Mouse (Mus musculus) midbrain, embryonic 16.5 days (tissue): ENCODE data around the gene Xkr8. TPM values are rescaled to one million over a fixed set of nuclear protein-coding genes. Genes with fewer than 3 reads are reported as not detected.
"Not testable (repeated sequence)": the region's sequence is repeated elsewhere in the genome, so short reads cannot be mapped to it uniquely, and the experiment has no call there.

Source experiments
- ATAC-seq: fragments of 200-750 bp; cut with Nextera tagmentation; 2 replicates; pipeline ENCODE4 v1.8.0; 2017; ENCODE audit warnings: moderate TSS enrichment
- H3K27ac ChIP-seq: fragments of 300-500 bp; sonication (generic); 2 replicates; pipeline ENCODE4 v1.5.1; 2014; ENCODE audit warnings: mild to moderate bottlenecking, low read length, mixed read lengths
- H3K27me3 ChIP-seq: fragments of 300-500 bp; sonication (generic); 2 replicates; pipeline ENCODE4 v1.6.1; 2014; ENCODE audit warnings: low read depth, low read length, mixed read lengths; ENCODE audit not compliant: control insufficient read depth, insufficient read depth
- H3K36me3 ChIP-seq: fragments of 300-500 bp; sonication (generic); 2 replicates; pipeline ENCODE4 v1.6.1; 2014; ENCODE audit warnings: mild to moderate bottlenecking, low read length, moderate library complexity, mixed read lengths; ENCODE audit not compliant: control insufficient read depth, insufficient read depth
- H3K4me1 ChIP-seq: fragments of 300-500 bp; sonication (generic); 2 replicates; pipeline ENCODE4 v1.6.1; 2014; ENCODE audit warnings: mild to moderate bottlenecking, low read length, mixed read lengths; ENCODE audit not compliant: control insufficient read depth, insufficient read depth
- H3K4me2 ChIP-seq: fragments of 300-500 bp; sonication (generic); 2 replicates; pipeline ENCODE4 v1.6.1; 2014; ENCODE audit warnings: mild to moderate bottlenecking, low read length, mixed read lengths
- H3K4me3 ChIP-seq: fragments of 300-500 bp; sonication (generic); 2 replicates; pipeline ENCODE4 v1.5.1; 2014; ENCODE audit warnings: low read depth, mild to moderate bottlenecking, low read length, moderate library complexity, mixed read lengths
- H3K9ac ChIP-seq: fragments of 300-500 bp; sonication (generic); 2 replicates; pipeline ENCODE4 v1.6.1; 2014; ENCODE audit warnings: low read depth, low read length, mixed read lengths
- H3K9me3 ChIP-seq: fragments of 300-500 bp; sonication (generic); replicated peaks from 2 replicates; pipeline ENCODE4 v1.6.1; 2014; ENCODE audit warnings: mild to moderate bottlenecking, low read length, mixed read lengths; ENCODE audit not compliant: control insufficient read depth, poor library complexity, severe bottlenecking
- WGBS: fragments of 180-500 bp; shearing (Covaris S2); extraction: QIAGEN DNeasy Blood & Tissue Kit; methylation state at CpG from one replicate; pipeline ENCODE4 v1.1.7; 2014; 5-methylcytosine and 5-hydroxymethylcytosine counted together
- polyA plus RNA-seq: library from polyadenylated mRNA; unstranded; fragments of >200 nt; fragmentation: Nextera tagmentation; extraction: Ambion mirVana; gene quantifications from 2 replicates; pipeline ENCODE4 v1.2.1, GENCODE M21; 2015

Gene Xkr8
- polyA plus RNA-seq = 4.8 and 7.1 TPM in 2 replicates

GRCm38 (mm10) chr4:132732148-132732684 is at the start of gene Xkr8:
Xkr8 (minus strand) TSS chr4:132732546.
- ATAC-seq = peak; percentile 95
- WGBS = 3% methylated on average over 33 of the region's 34 CpGs
- H3K27ac ChIP-seq = 0 out of 2 replicates have a peak within 1 kb of the TSS, but pooled peaks have one; percentile 23
- peak within 1 kb of the TSS; percentile 55 for H3K4me3 ChIP-seq
- no peaks in the 10 kb centered on the region for H3K27me3 ChIP-seq
- peaks cover 3% of the 10 kb centered on the region for H3K4me1 ChIP-seq
- peak within 1 kb of the TSS; percentile 75 for H3K4me2 ChIP-seq
- no peaks in the 10 kb centered on the region for H3K9me3 ChIP-seq
- no peaks in the 10 kb centered on the region for H3K36me3 ChIP-seq
- H3K9ac ChIP-seq = peak within 1 kb of the TSS; percentile 57

DNA sequence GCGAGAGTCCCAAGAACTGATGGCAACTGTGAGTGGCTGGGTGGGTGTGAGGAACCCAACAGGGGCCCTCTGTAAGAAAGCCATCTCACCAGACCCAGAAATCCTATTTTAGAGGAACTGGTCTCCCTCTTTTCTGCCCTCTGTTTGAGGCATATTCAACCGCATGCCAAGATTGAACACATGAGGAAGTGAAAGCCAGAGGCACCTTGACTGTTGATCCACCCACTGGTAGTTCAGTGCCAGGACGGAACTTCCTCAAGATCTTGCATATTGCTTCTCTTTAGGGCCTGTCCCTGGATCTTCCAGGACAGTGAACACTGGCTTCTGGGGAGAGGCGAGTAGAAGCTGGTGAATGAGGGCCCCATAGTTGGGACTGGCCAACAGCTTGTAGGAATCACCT is 47.9 kb upstream of the Xkr8 start:
- no peak overlapping the region for H3K27ac ChIP-seq
- no peaks in the 10 kb centered on the region for H3K4me1 ChIP-seq
- no peaks in the 10 kb centered on the region for H3K27me3 ChIP-seq
- H3K9ac ChIP-seq = no peak overlapping the region
- H3K9me3 ChIP-seq = no peaks in the 10 kb centered on the region
- WGBS = 94% methylated on average over 4 of the region's 4 CpGs
- H3K4me3 ChIP-seq = no peak overlapping the region
- no peak for ATAC-seq
- H3K36me3 ChIP-seq = peaks cover 9% of the 10 kb centered on the region; the same call in 1 of the 2 replicates
- no peak overlapping the region for H3K4me2 ChIP-seq

GRCm38 (mm10) chr4:132778562-132779201 is 46.3 kb upstream of the Xkr8 start:
- WGBS = 95% methylated on average over 6 of the region's 6 CpGs
- no peaks in the 10 kb centered on the region for H3K9me3 ChIP-seq
- H3K4me2 ChIP-seq = no peak overlapping the region
- H3K9ac ChIP-seq = no peak overlapping the region
- peaks cover 18% of the 10 kb centered on the region for H3K36me3 ChIP-seq
- no peaks in the 10 kb centered on the region for H3K4me1 ChIP-seq
- no peak for ATAC-seq
- H3K4me3 ChIP-seq = no peak overlapping the region
- H3K27me3 ChIP-seq = no peaks in the 10 kb centered on the region
- no peak overlapping the region for H3K27ac ChIP-seq

DNA sequence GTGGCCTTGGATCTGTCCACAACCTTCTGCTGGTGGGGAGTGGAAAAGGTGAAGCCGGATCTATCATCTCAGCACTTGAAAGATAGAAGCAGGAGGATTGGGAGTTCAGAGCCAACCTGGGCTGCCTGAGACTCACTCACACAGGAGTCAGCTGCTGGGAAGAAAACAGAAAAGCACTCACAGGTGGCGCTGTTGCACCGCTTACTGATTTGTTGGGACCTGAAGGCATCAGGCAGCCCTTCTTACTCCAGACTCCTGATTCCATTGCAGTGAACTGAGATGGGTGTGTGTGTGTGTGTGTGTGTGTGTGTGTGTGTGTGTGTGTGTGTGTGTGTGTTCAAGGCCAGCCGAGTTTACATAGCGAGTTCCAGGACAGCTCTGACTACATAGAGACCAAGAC is 44.4 kb upstream of the Xkr8 start:
- H3K9me3 ChIP-seq = no peaks in the 10 kb centered on the region
- H3K27ac ChIP-seq = no peak overlapping the region
- H3K36me3 ChIP-seq = peaks cover 19% of the 10 kb centered on the region
- no peak for ATAC-seq
- no peaks in the 10 kb centered on the region for H3K4me1 ChIP-seq
- WGBS = 88% methylated on average over 5 of the region's 5 CpGs
- no peak overlapping the region for H3K4me2 ChIP-seq
- no peaks in the 10 kb centered on the region for H3K27me3 ChIP-seq
- H3K4me3 ChIP-seq = no peak overlapping the region
- no peak overlapping the region for H3K9ac ChIP-seq

DNA sequence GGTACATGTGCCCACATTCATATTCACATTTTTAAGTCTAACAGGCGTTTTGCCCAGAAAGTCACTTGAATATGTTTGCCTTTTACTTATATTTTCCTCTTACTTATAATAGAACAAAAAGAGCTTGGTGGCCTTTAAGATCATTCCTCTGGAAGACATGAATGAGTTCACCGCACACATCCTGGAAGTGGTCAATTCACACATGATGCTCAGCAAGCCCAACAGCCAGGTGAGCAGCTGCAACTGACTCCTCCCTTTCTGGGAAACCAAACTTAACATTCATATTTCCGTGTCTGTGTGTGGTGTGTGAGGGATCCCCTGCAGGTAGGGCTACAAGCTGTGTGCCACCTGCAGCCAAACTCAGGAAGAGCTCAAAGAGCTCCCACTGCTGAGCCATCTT is 42.6 kb upstream of the Xkr8 start:
- Histone ChIP-seq H3K4me1 (no peaks in the 10 kb centered on the region), H3K27ac (no peak overlapping the region), H3K4me3 (no peak overlapping the region), H3K36me3 (peaks cover 19% of the 10 kb centered on the region), H3K9ac (no peak overlapping the region), H3K9me3 (no peaks in the 10 kb centered on the region), H3K27me3 (no peaks in the 10 kb centered on the region), H3K4me2 (no peak overlapping the region)
- no peak for ATAC-seq
- WGBS = 91% methylated on average over 3 of the region's 3 CpGs

DNA sequence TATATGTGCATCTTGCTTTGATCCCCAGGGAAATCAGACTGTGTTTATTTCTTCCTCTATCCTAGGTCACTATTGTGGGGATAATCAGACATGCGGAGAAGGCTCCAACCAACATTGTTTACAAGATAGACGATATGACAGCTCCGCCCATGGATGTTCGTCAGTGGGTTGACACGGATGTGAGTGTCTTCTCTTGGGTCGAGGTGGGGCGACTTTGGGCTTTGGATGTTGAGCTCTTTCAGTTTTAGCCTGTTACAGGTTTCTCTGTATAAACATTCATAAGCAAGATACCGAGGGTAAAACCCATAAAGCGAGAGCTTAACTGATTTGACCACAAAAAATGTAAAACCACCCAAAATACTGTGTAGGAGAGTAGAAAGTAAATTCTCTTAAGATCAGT is 39.4 kb upstream of the Xkr8 start:
- H3K4me3 ChIP-seq = no peak overlapping the region
- peaks cover 8% of the 10 kb centered on the region for H3K4me1 ChIP-seq
- H3K27ac ChIP-seq = no peak overlapping the region
- H3K36me3 ChIP-seq = peaks cover 17% of the 10 kb centered on the region
- H3K27me3 ChIP-seq = no peaks in the 10 kb centered on the region
- WGBS = 93% methylated on average over 9 of the region's 9 CpGs
- H3K4me2 ChIP-seq = no peak overlapping the region
- H3K9ac ChIP-seq = no peak overlapping the region
- no peak for ATAC-seq
- H3K9me3 ChIP-seq = no peaks in the 10 kb centered on the region

DNA sequence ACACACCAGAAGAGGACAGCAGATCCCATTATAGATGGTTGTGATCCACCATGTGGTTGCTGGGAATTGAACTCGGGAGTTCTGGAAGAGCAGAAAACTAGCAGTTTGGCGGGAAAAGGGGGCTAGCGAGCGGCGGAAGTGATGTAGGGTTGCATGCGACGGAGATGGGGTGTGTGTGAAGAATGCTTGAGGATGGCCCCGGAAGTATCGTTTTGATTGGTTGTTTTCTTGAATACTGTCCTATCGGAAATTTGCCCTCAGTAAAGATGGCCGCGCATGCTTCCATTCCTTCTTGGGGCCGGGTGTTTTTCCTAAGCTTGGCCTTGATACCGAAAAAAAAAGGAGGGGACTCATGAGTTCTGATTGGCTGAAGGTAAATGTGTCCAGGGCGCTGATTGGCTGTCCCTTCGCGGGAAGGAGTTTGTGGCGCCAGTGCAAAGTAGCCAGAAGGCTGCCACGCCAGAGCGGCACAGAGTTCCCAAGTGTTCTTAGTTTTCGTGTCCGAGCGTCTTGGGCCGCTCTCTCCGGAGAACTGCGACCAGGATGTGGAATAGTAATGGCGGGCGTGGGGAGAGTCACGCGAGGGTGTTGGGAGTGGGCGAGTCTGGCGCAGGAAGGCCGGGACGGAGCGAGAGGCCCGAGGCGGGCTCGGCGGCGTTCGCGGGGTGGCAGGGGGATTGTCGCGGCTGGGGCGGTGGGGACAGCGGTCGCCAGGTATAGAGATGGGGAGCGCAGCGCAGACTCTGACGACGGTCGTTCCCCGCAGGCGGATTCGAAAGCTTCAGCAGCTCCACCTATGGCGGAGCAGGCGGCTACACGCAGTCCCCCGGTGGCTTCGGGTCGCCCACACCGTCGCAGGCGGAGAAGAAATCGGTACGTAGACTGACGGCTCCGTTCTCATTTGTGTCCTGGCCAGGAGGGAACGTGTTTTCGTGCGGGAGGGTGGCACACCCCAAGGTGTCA is 35.8 kb upstream of the Xkr8 start, which contains the start of gene Rpa2:
TSS of gene Rpa2 (plus strand) at position 419 of the 963 bp plus-strand sequence.
- Histone ChIP-seq H3K9me3 (no peaks in the 10 kb centered on the region), H3K4me1 (peaks cover 8% of the 10 kb centered on the region), H3K36me3 (no peaks in the 10 kb centered on the region), H3K4me2 (peak within 1 kb of the TSS; percentile 95), H3K27ac (no peak within 1 kb of the TSS), H3K9ac (peak within 1 kb of the TSS; percentile 65), H3K27me3 (no peaks in the 10 kb centered on the region), H3K4me3 (peak within 1 kb of the TSS; percentile 82)
- peak; percentile 97 for ATAC-seq
- under 1% methylated on average over 71 of the region's 71 CpGs for WGBS

DNA sequence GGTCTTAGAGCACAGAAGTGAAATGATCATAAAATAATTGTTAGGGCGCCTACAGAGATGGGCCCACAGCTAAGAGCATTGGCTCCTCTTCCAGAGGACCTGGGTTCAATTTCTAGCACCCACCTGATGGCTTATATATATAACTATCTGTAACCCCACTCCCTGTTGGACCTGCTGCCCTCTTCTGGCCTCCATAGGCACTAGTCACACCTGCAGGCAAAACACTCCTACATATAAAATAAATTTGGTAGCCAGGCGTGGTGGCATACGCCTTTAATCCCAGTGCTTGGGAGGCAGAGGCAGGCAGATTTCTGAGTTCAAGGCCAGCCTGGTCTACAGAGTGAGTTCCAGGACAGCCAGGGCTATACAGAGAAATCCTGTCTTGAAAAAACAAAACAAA is 30.8 kb upstream of the Xkr8 start:
- 85% methylated on average over 3 of the region's 3 CpGs for WGBS
- not testable (repeated sequence) for H3K4me3 ChIP-seq, ATAC-seq, H3K4me2 ChIP-seq, H3K9me3 ChIP-seq, H3K27me3 ChIP-seq, H3K9ac ChIP-seq, H3K4me1 ChIP-seq, H3K27ac ChIP-seq, H3K36me3 ChIP-seq

DNA sequence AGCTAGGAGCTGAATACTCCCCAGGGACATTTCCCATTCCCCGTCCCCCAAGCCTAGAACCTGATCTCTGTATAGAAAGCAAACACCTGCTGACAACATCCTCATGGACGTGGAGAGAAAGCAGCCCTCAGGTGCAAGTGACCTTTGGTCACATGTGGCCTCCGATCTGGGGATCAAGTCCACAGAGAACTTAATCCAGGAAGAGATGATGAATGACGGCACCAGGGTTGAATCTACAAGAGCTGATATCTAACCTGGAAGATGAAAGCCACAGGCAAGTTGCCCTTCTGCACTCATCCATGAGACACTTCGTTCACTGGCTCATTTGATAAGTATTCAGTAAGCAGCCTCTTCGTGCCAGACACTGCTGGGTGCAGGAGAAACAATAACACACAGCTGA is 30.3 kb upstream of the Xkr8 start:
- H3K4me3 ChIP-seq = no peak overlapping the region
- no peaks in the 10 kb centered on the region for H3K4me1 ChIP-seq
- ATAC-seq = no peak
- H3K4me2 ChIP-seq = no peak overlapping the region
- no peak overlapping the region for H3K9ac ChIP-seq
- 73% methylated on average over 6 of the region's 6 CpGs for WGBS
- no peaks in the 10 kb centered on the region for H3K9me3 ChIP-seq
- no peaks in the 10 kb centered on the region for H3K36me3 ChIP-seq
- H3K27ac ChIP-seq = no peak overlapping the region
- no peaks in the 10 kb centered on the region for H3K27me3 ChIP-seq
